Mouse (Mus musculus) hindbrain, embryonic 11.5 days (tissue): ENCODE results near the gene Crk. TPM values are rescaled to one million over a fixed set of nuclear protein-coding genes. Genes with fewer than 3 reads are reported as not detected.

Source experiments
- ATAC-seq: fragments of 200-750 bp; cut with Nextera tagmentation; 2 replicates; pipeline ENCODE4 v1.8.0; 2017; ENCODE audit warnings: mild to moderate bottlenecking, moderate TSS enrichment, moderate library complexity; ENCODE audit not compliant: low FRiP score
- DNase-seq: peaks from one replicate; pipeline ENCODE4 v3.0.0-alpha.2; 2015; ENCODE audit warnings: low spot score
- H3K27ac ChIP-seq: fragments of 300-500 bp; sonication (generic); 2 replicates; pipeline ENCODE4 v1.5.1; 2014; ENCODE audit warnings: mild to moderate bottlenecking, low read depth, low read length
- H3K27me3 ChIP-seq: fragments of 300-500 bp; sonication (generic); 2 replicates; pipeline ENCODE4 v1.6.1; 2014; ENCODE audit warnings: mild to moderate bottlenecking, low read length, moderate library complexity, mixed read lengths; ENCODE audit not compliant: control insufficient read depth, insufficient read depth
- H3K36me3 ChIP-seq: fragments of 300-500 bp; sonication (generic); 2 replicates; pipeline ENCODE4 v1.6.1; 2014; ENCODE audit warnings: mild to moderate bottlenecking, low read length, moderate library complexity, mixed read lengths; ENCODE audit not compliant: control insufficient read depth, insufficient read depth
- H3K4me1 ChIP-seq: fragments of 300-500 bp; sonication (generic); replicated peaks from 2 replicates; pipeline ENCODE4 v1.6.1; 2014; ENCODE audit warnings: low read length, mixed read lengths; ENCODE audit not compliant: control insufficient read depth, insufficient read depth
- H3K4me2 ChIP-seq: fragments of 300-500 bp; sonication (generic); replicated peaks from 2 replicates; pipeline ENCODE4 v1.6.1; 2014; ENCODE audit warnings: mild to moderate bottlenecking, low read depth, low read length
- H3K4me3 ChIP-seq: fragments of 300-500 bp; sonication (generic); 2 replicates; pipeline ENCODE4 v1.5.1; 2014; ENCODE audit warnings: low read depth, low read length
- H3K9ac ChIP-seq: fragments of 300-500 bp; sonication (generic); 2 replicates; pipeline ENCODE4 v1.6.1; 2014; ENCODE audit warnings: low read depth, low read length
- H3K9me3 ChIP-seq: fragments of 300-500 bp; sonication (generic); 2 replicates; pipeline ENCODE4 v1.6.1; 2016; ENCODE audit warnings: low read length; ENCODE audit not compliant: control insufficient read depth
- whole genome bisulfite sequencing: fragments of 180-500 bp; shearing (Covaris S2); extraction: QIAGEN DNeasy Blood & Tissue Kit; methylation state at CpG from one replicate; pipeline ENCODE4 v1.1.7; 2014; 5-methylcytosine and 5-hydroxymethylcytosine counted together
- polyA plus RNA-seq: library from polyadenylated mRNA; unstranded; fragments of >200 nt; fragmentation: Nextera tagmentation; extraction: Ambion mirVana; gene quantifications from 2 replicates; pipeline ENCODE4 v1.2.1, GENCODE M21; 2014

Gene Crk
- 113 and 127 TPM in 2 replicates for polyA plus RNA-seq

- peak within 1 kb of the TSS; percentile 99 for H3K4me3 ChIP-seq
- H3K9ac ChIP-seq, result peak within 1 kb of the TSS; percentile 91
- ATAC-seq, result peak; percentile 98
- no peaks in the 10 kb centered on the region for H3K9me3 ChIP-seq
- H3K4me2 ChIP-seq, result peak within 1 kb of the TSS; percentile 82
- H3K27me3 ChIP-seq, result no peaks in the 10 kb centered on the region
- WGBS, result under 1% methylated on average over 43 of the region's 55 CpGs
- H3K27ac ChIP-seq, result peak within 1 kb of the TSS; percentile 89
- peak; percentile 100 for DNase-seq
- 0 out of 2 replicates have a peak, but pooled peaks cover 5% of the 10 kb centered on the region for H3K4me1 ChIP-seq
- H3K36me3 ChIP-seq, result no peaks in the 10 kb centered on the region
Observed at GRCm38 (mm10) chr11:75678747-75679438, at the start of gene Crk. Gene Crk (plus strand): TSS chr11:75679259.

DNA sequence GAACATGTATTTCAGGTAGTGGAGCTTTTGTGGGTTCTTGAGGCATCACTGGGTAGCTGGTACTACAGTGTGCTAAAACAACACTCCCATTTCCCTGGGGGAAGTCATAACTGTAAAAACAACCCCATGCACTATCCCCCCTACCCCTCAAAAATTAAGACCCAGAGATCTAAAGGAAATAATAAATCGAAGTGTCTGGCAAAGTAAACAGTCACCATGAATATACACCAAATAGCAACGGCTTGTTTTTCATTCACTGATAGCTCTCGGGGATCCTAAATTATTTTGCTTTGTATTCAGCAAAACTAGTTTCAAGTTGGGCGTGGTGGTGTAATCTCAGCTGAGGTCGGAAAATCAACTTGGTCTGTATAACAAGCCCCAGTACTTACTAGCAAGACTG lies 49.0 kb upstream of the Crk start:
- H3K9ac ChIP-seq, result peak overlapping the region; percentile 81
- WGBS, result 18% methylated on average over 5 of the region's 5 CpGs
- H3K27ac ChIP-seq, result peak overlapping the region; percentile 62
- H3K4me3 ChIP-seq, result peak overlapping the region; percentile 67
- peak overlapping the region; percentile 73 for H3K4me2 ChIP-seq
- H3K36me3 ChIP-seq, result peaks cover 8% of the 10 kb centered on the region; the same call in 1 of the 2 replicates
- H3K27me3 ChIP-seq, result no peaks in the 10 kb centered on the region
- DNase-seq (no peak), ATAC-seq (no peak)
- peaks cover 3% of the 10 kb centered on the region; the same call in 1 of the 2 replicates for H3K4me1 ChIP-seq
- H3K9me3 ChIP-seq, result no peaks in the 10 kb centered on the region

GRCm38 (mm10) chr11:75630645-75631229 lies 48.3 kb upstream of the Crk start, which contains the start of gene Inpp5k:
Gene Inpp5k (plus strand): TSS chr11:75630988.
- 1% methylated on average over 53 of the region's 53 CpGs for WGBS
- peak; percentile 99 for ATAC-seq
- H3K9me3 ChIP-seq, result no peaks in the 10 kb centered on the region
- peak within 1 kb of the TSS; percentile 67 for H3K4me3 ChIP-seq
- H3K4me1 ChIP-seq, result peaks cover 3% of the 10 kb centered on the region; the same call in 1 of the 2 replicates
- peak within 1 kb of the TSS; percentile 81 for H3K9ac ChIP-seq
- peak within 1 kb of the TSS; percentile 62 for H3K27ac ChIP-seq
- no peaks in the 10 kb centered on the region for H3K27me3 ChIP-seq
- H3K36me3 ChIP-seq, result peaks cover 7% of the 10 kb centered on the region; the same call in 1 of the 2 replicates
- peak; percentile 96 for DNase-seq
- peak within 1 kb of the TSS; percentile 73 for H3K4me2 ChIP-seq

- 12% methylated on average over 13 of the region's 13 CpGs for WGBS
Observed at GRCm38 (mm10) chr11:75631561-75632225, 47.4 kb upstream of the Crk start.

DNA sequence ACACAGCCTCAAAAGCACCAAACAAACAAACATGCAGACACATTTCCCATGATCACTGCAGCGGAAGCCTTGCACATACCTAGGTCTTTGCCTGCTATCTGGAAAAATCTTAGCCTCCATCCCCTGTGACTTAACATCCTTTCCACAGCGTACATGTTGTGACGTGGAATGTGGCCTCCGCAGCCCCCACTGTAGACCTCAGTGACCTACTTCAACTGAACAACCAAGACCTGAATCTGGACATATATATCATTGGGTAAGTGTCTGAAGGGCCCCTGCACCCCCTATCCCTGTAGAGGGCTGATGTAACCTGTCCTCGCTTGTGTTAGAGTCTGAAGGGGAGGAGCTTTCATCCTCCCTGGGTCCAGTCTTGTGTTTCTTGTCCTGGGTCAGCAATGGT lies 46.1 kb upstream of the Crk start:
- Histone ChIP-seq H3K9me3 (no peaks in the 10 kb centered on the region), H3K27ac (no peak overlapping the region), H3K4me2 (no peak overlapping the region), H3K4me1 (peaks cover 3% of the 10 kb centered on the region; the same call in 1 of the 2 replicates), H3K4me3 (no peak overlapping the region), H3K9ac (no peak overlapping the region), H3K36me3 (no peaks in the 10 kb centered on the region; the same call in 1 of the 2 replicates), H3K27me3 (no peaks in the 10 kb centered on the region)
- 92% methylated on average over 5 of the region's 5 CpGs for WGBS
- DNase-seq, result no peak
- ATAC-seq, result no peak

More at GRCm38 (mm10) chr11:75631561-75632225, 47.4 kb upstream of the Crk start:
- H3K36me3 ChIP-seq, result 0 out of 2 replicates have a peak, but pooled peaks cover 3% of the 10 kb centered on the region
- H3K4me1 ChIP-seq, result peaks cover 3% of the 10 kb centered on the region; the same call in 1 of the 2 replicates
- H3K9ac ChIP-seq, result peak overlapping the region; percentile 81
- peak overlapping the region; percentile 73 for H3K4me2 ChIP-seq
- DNase-seq (peak; percentile 26), ATAC-seq (no peak)
- no peaks in the 10 kb centered on the region for H3K9me3 ChIP-seq
- H3K4me3 ChIP-seq, result peak overlapping the region; percentile 67
- no peaks in the 10 kb centered on the region for H3K27me3 ChIP-seq
- H3K27ac ChIP-seq, result no peak overlapping the region

GRCm38 (mm10) chr11:75634801-75635200 lies 44.3 kb upstream of the Crk start:
- H3K36me3 ChIP-seq, result no peaks in the 10 kb centered on the region; the same call in 1 of the 2 replicates
- H3K4me2 ChIP-seq, result no peak overlapping the region
- ATAC-seq (no peak), DNase-seq (no peak)
- no peaks in the 10 kb centered on the region for H3K9me3 ChIP-seq
- WGBS, result 86% methylated on average over 3 of the region's 3 CpGs
- H3K4me3 ChIP-seq, result no peak overlapping the region
- H3K9ac ChIP-seq, result peak overlapping the region; percentile 19; the same call in 1 of the 2 replicates
- peaks cover 3% of the 10 kb centered on the region; the same call in 1 of the 2 replicates for H3K4me1 ChIP-seq
- H3K27ac ChIP-seq, result no peak overlapping the region
- no peaks in the 10 kb centered on the region for H3K27me3 ChIP-seq

DNA sequence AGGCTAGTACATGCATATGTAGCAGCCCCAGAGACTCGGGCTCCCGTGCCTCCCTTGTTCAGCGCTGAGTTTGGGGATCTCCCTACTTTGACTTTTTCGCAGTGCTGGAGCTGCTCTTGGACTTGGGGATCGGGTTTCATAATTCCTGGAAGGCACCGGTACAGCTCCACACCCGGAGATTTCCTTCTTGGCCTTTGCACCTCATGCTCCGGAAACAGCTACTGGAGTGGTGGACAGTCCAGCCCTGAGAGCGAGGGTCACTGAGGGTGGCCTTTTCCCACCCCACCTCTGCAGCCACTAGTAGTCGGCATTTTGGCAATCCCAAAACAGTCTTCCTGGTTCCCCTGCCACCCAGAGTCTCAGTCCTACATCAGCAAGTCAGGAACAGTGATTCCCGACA lies 43.7 kb upstream of the Crk start:
- DNase-seq (no peak), ATAC-seq (no peak)
- no peaks in the 10 kb centered on the region for H3K9me3 ChIP-seq
- 76% methylated on average over 11 of the region's 11 CpGs for WGBS
- no peaks in the 10 kb centered on the region; the same call in 1 of the 2 replicates for H3K36me3 ChIP-seq
- no peak overlapping the region for H3K27ac ChIP-seq
- H3K27me3 ChIP-seq, result no peaks in the 10 kb centered on the region
- H3K9ac ChIP-seq, result no peak overlapping the region
- peaks cover 3% of the 10 kb centered on the region; the same call in 1 of the 2 replicates for H3K4me1 ChIP-seq
- no peak overlapping the region for H3K4me3 ChIP-seq
- no peak overlapping the region for H3K4me2 ChIP-seq

- Histone ChIP-seq H3K9me3 (no peaks in the 10 kb centered on the region), H3K27me3 (no peaks in the 10 kb centered on the region), H3K4me1 (no peaks in the 10 kb centered on the region), H3K36me3 (no peaks in the 10 kb centered on the region), H3K27ac (no peak overlapping the region), H3K4me3 (no peak overlapping the region), H3K4me2 (no peak overlapping the region), H3K9ac (no peak overlapping the region)
- 82% methylated on average over 5 of the region's 5 CpGs for WGBS
- ATAC-seq (no peak), DNase-seq (no peak)
Observed at GRCm38 (mm10) chr11:75643323-75643722, 35.7 kb upstream of the Crk start.
